Mouse (Mus musculus) small intestine, adult 2 months (tissue): ENCODE data around the gene Pxk. TPM values are rescaled to one million over a fixed set of nuclear protein-coding genes. Genes with fewer than 3 reads are reported as not detected.
"Not testable (repeated sequence)": the region's sequence is repeated elsewhere in the genome, so short reads cannot be mapped to it uniquely, and the experiment has no call there.

ENCODE experiments used
- H3K27ac ChIP-seq: fragments of 200-500 bp; 2 replicates; pipeline ENCODE4 v1.5.1; 2012; ENCODE audit warnings: low read depth, low read length, control low read depth, inconsistent platforms; ENCODE audit not compliant: insufficient read depth
- H3K27me3 ChIP-seq: fragments of 200-500 bp; 2 replicates; pipeline ENCODE4 v1.6.1; 2012; ENCODE audit warnings: mild to moderate bottlenecking, moderate library complexity, low read length, inconsistent platforms; ENCODE audit not compliant: control insufficient read depth, insufficient read depth
- H3K36me3 ChIP-seq: fragments of 200-500 bp; 2 replicates; pipeline ENCODE4 v1.6.1; 2012; ENCODE audit warnings: mild to moderate bottlenecking, low read length, control low read depth, inconsistent platforms; ENCODE audit not compliant: control insufficient read depth, insufficient read depth
- H3K4me1 ChIP-seq: fragments of 200-500 bp; 2 replicates; pipeline ENCODE4 v1.6.1; 2012; ENCODE audit warnings: low read length, inconsistent platforms, mixed read lengths; ENCODE audit not compliant: control insufficient read depth, insufficient read depth, insufficient read length
- H3K4me3 ChIP-seq: fragments of 200-500 bp; 2 replicates; pipeline ENCODE4 v1.5.1; 2012; ENCODE audit warnings: low read depth, mild to moderate bottlenecking, control low read depth, inconsistent platforms, low read length, moderate library complexity
- CTCF ChIP-seq: fragments of 200-500 bp; IDR thresholded peaks from 2 replicates; pipeline ENCODE4 v1.5.1; 2012; ENCODE audit warnings: low read depth, mild to moderate bottlenecking, control low read depth, inconsistent platforms, low read length, moderate library complexity, mixed read lengths; ENCODE audit not compliant: insufficient replicate concordance, insufficient read length; ENCODE audit errors: extremely low read depth
- POLR2A ChIP-seq: fragments of 200-500 bp; IDR thresholded peaks from 2 replicates; pipeline ENCODE4 v1.6.1; 2012; ENCODE audit warnings: low read depth, mild to moderate bottlenecking, control low read depth, inconsistent platforms, low read length, moderate library complexity
- WGBS: fragments of 180-500 bp; shearing (Covaris S2); methylation state at CpG from one replicate; pipeline ENCODE4 v1.1.7; 2018; 5-methylcytosine and 5-hydroxymethylcytosine counted together
- polyA plus RNA-seq: library from polyadenylated mRNA; depleted of rRNA; stranded (reverse); fragments of >200 nt; gene quantifications from 2 replicates; pipeline ENCODE4 v1.2.3, GENCODE M21; 2012

The Pxk gene
- polyA plus RNA-seq, 1 experiment = 40.6 TPM

GRCm38 (mm10) chr14:8159141-8159540, 61.1 kb downstream of the Pxk start:
- no peak overlapping the region for H3K4me3 ChIP-seq
- peaks cover 40% of the 10 kb centered on the region for H3K36me3 ChIP-seq
- no peaks in the 10 kb centered on the region for H3K4me1 ChIP-seq
- no peak overlapping the region for H3K27ac ChIP-seq
- WGBS = 81% methylated on average over 3 of the region's 3 CpGs
- TF ChIP-seq POLR2A = no peak
- TF ChIP-seq CTCF = no peak
- H3K27me3 ChIP-seq = no peaks in the 10 kb centered on the region

GRCm38 (mm10) chr14:8161777-8162176, 63.8 kb downstream of the Pxk start:
- WGBS = 80% methylated on average over 2 of the region's 2 CpGs
- H3K4me3 ChIP-seq = no peak overlapping the region
- no peaks in the 10 kb centered on the region for H3K27me3 ChIP-seq
- peaks cover 52% of the 10 kb centered on the region for H3K36me3 ChIP-seq
- H3K4me1 ChIP-seq = no peaks in the 10 kb centered on the region
- no peak overlapping the region for H3K27ac ChIP-seq
- no peak for TF ChIP-seq POLR2A
- TF ChIP-seq CTCF = peak; percentile 59; the same call in 1 of the 2 replicates

- no peak overlapping the region for H3K4me3 ChIP-seq
- H3K36me3 ChIP-seq = peaks cover 62% of the 10 kb centered on the region
- H3K27ac ChIP-seq = no peak overlapping the region
- TF ChIP-seq CTCF = no peak
- no peak for TF ChIP-seq POLR2A
- no peaks in the 10 kb centered on the region for H3K27me3 ChIP-seq
- H3K4me1 ChIP-seq = peaks cover 2% of the 10 kb centered on the region; the same call in 1 of the 2 replicates
- 82% methylated on average over 7 of the region's 7 CpGs for WGBS
Measured at GRCm38 (mm10) chr14:8164463-8164862, 66.5 kb downstream of the Pxk start.

GRCm38 (mm10) chr14:8172507-8173410, 74.7 kb downstream of the Pxk start, which contains the start of gene Pdhb:
Pdhb (minus strand) TSS chr14:8173025.
- Histone ChIP-seq H3K27ac (peak within 1 kb of the TSS; percentile 90), H3K4me3 (peak within 1 kb of the TSS; percentile 88), H3K4me1 (peaks cover 6% of the 10 kb centered on the region), H3K36me3 (peaks cover 26% of the 10 kb centered on the region), H3K27me3 (no peaks in the 10 kb centered on the region)
- under 1% methylated on average over 64 of the region's 64 CpGs for WGBS
- TF ChIP-seq POLR2A (peak; percentile 83; the same call in 1 of the 2 replicates), CTCF (no peak)

- peak overlapping the region; percentile 57 for H3K4me3 ChIP-seq
- not testable (repeated sequence) for H3K4me1 ChIP-seq, H3K27me3 ChIP-seq
- peaks cover 16% of the 10 kb centered on the region for H3K36me3 ChIP-seq
- H3K27ac ChIP-seq = peak overlapping the region; percentile 90
- 6% methylated on average over 7 of the region's 7 CpGs for WGBS
Measured at GRCm38 (mm10) chr14:8173542-8174250, 75.7 kb downstream of the Pxk start.

- peaks cover 7% of the 10 kb centered on the region for H3K36me3 ChIP-seq
- no peaks in the 10 kb centered on the region for H3K27me3 ChIP-seq
- WGBS = 32% methylated on average over 5 of the region's 5 CpGs
- no peak overlapping the region for H3K4me3 ChIP-seq
- H3K4me1 ChIP-seq = peaks cover 4% of the 10 kb centered on the region; the same call in 1 of the 2 replicates
- peak overlapping the region; percentile 36; the same call in 1 of the 2 replicates for H3K27ac ChIP-seq
- TF ChIP-seq CTCF (no peak), POLR2A (no peak)
Measured at GRCm38 (mm10) chr14:8174634-8175033, 76.6 kb downstream of the Pxk start.

GRCm38 (mm10) chr14:8176251-8176650, 78.2 kb downstream of the Pxk start:
- Histone ChIP-seq H3K27ac (no peak overlapping the region), H3K4me1 (peaks cover 4% of the 10 kb centered on the region; the same call in 1 of the 2 replicates), H3K27me3 (no peaks in the 10 kb centered on the region), H3K36me3 (no peaks in the 10 kb centered on the region), H3K4me3 (no peak overlapping the region)
- WGBS = 22% methylated on average over 5 of the region's 5 CpGs
- no peak for TF ChIP-seq POLR2A
- TF ChIP-seq CTCF = no peak
